Mouse (Mus musculus) E14TG2a.4 (cell line): ENCODE measurements around the gene Nicn1.

Experiments
- CTCF ChIP-seq: conservative IDR thresholded peaks from 2 replicates; pipeline ENCODE4 v1.5.1; 2014; ENCODE audit warnings: low read length
- NANOG ChIP-seq: IDR thresholded peaks from 2 replicates; pipeline ENCODE4 v1.6.1; 2014; ENCODE audit warnings: borderline replicate concordance, low read length, mixed read lengths
- POU5F1 ChIP-seq: IDR thresholded peaks from 2 replicates; pipeline ENCODE4 v1.6.1; 2014; ENCODE audit warnings: low read length, borderline replicate concordance

DNA sequence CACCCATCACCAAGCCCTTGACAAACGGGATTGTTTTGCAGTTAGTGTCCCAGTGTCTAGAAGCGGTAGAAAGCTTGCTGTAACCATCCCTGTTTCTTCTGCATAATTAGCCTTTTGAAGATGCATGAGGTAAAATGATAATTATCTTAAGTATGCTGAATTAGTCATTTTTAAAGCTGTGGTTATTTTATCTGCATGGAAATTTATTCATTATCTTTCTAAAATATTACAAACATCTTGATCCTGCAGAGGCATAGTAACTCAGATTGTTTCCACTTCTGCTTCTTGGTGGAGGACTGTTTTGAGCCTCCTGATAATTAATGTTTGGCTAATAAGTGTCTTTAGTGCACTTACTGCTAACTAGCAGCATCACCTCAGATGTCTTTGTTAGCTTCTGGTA lies 28.2 kb downstream of the Nicn1 start:
- TF ChIP-seq CTCF = no peak
- no peak for TF ChIP-seq POU5F1
- no peak for TF ChIP-seq NANOG
